Mouse (Mus musculus) brain, embryonic 14.5 days (tissue): Measurements from ENCODE around the gene Stat4. TPM values are rescaled to one million over a fixed set of nuclear protein-coding genes. Genes with fewer than 3 reads are reported as not detected.

Source experiments
- DNase-seq: peaks from one replicate; pipeline ENCODE4 v3.0.0-alpha.2; 2011; ENCODE audit warnings: low read depth
- CTCF ChIP-seq: fragments of 200-500 bp; IDR thresholded peaks from 2 replicates; pipeline ENCODE4 v1.5.1; 2012; ENCODE audit warnings: inconsistent platforms, mild to moderate bottlenecking, moderate library complexity, borderline replicate concordance; ENCODE audit not compliant: insufficient read depth, insufficient read length; ENCODE audit errors: extremely low read depth
- POLR2A ChIP-seq: fragments of 200-500 bp; IDR thresholded peaks from 2 replicates; pipeline ENCODE4 v1.6.1; 2012; ENCODE audit warnings: mild to moderate bottlenecking, inconsistent platforms, borderline replicate concordance; ENCODE audit not compliant: poor library complexity, insufficient read depth, insufficient read length, severe bottlenecking; ENCODE audit errors: extremely low read depth
- polyA plus RNA-seq: library from polyadenylated mRNA; depleted of rRNA; stranded (reverse); fragments of >200 nt; gene quantifications from 2 replicates; pipeline ENCODE4 v1.2.3, GENCODE M21; 2012; rRNA removed

Stat4 gene
- polyA plus RNA-seq, 1 experiment, result 0.38 TPM

- peak; percentile 16 for DNase-seq
- TF ChIP-seq POLR2A (no peak), CTCF (no peak)
Observed at GRCm38 (mm10) chr1:52150676-52151075, 163.7 kb downstream of the Stat4 start.

- no peak for DNase-seq
- no peak for TF ChIP-seq POLR2A
- TF ChIP-seq CTCF, result no peak
Observed at GRCm38 (mm10) chr1:52151166-52151565, 164.2 kb downstream of the Stat4 start.

DNA sequence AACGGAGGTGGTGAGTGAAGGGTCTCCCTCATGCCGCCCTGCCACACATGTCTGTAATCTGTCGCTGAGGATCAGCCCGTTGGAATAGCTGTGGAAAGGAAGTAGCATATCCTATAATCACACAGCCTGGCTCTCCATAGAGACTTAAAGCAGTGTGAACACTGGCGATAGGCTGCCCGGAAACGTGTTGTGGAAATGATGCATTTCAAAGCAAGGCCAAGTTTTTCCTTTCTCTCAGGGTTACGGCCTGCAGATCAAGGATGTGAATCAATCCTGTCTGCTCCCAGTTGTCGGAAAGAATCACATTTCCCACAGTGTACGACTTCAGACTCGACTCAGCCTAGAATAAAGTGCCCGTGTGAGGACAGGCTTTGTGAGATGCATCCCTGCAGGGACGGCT is 165.4 kb downstream of the Stat4 start:
- no peak for DNase-seq
- TF ChIP-seq POLR2A, result no peak
- no peak for TF ChIP-seq CTCF

DNA sequence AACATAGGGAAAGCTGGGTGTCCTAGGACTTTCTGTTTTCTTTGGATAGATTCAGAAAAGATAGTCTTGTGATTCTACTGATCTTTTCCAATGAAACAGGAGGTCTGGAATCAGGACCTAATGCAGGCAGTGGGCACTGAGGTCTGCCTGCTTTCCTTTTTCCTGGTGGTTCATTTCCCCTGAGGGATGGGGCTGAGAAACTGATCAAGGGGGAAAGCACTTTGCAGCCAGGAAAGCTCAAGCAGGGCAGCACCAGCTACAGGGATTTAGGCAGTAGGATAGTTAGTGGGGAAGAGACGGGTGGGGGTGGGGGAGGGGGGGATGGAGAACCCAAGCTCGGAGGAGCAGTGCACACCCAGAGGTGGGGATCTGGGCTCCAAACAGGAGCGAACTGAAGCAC is 166.0 kb downstream of the Stat4 start:
- DNase-seq, result no peak
- TF ChIP-seq CTCF, result no peak
- no peak for TF ChIP-seq POLR2A

DNA sequence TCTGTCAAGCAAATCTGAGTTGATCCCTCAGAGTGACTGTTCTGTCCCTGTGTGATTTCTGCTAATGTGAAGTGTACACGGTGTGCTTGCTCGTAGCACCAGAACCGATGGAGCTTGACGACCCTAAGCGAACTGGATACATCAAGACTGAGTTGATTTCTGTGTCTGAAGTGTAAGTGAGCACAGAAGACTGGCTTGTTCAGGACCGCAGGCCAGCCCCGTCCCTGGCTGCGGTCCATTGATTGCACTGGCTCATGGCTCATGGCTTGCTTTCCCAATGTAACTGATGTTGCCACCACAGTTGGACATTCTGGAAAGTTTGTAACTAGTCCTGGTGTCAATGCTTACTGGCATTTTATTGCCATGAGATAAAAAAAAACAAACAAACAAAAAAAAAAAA is 167.9 kb downstream of the Stat4 start:
- TF ChIP-seq CTCF, result no peak
- no peak for TF ChIP-seq POLR2A
- no peak for DNase-seq

DNA sequence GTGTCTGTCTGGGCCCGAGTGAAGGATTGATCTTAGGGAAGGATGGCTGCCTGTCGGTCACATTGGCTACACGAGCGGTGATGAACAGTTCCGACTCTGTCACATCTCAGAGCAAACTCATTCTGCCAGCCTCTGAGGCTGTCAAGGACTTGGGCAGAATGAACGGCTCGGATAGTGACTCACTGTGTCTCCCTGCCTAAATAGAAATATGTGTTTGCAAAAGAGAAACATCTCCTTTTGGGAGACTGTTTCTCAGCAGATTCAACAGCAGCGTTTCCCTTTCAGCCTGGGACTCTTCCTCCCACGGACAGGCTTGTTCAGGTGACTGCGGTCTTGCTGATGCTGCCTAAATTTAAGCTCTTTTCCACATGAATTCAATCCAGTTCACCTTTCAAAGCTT is 169.4 kb downstream of the Stat4 start:
- no peak for DNase-seq
- TF ChIP-seq CTCF (no peak), POLR2A (no peak)

Other genes with a start within 250 kb of the Stat4 start
- gene Myo1b, start 71.1 kb upstream of the Stat4 start, polyA plus RNA-seq, result 57.9 and 59.1 TPM in 2 replicates
- gene Stat1, start 132.3 kb downstream of the Stat4 start, polyA plus RNA-seq, result 7.8 and 9.0 TPM in 2 replicates
- gene Gls, start 246.1 kb downstream of the Stat4 start, polyA plus RNA-seq, result 158 and 163 TPM in 2 replicates